Mouse (Mus musculus) heart, adult 2 months (tissue): ENCODE results near the gene Scamp5. TPM values are rescaled to one million over a fixed set of nuclear protein-coding genes. Genes with fewer than 3 reads are reported as not detected.

Source experiments
- DNase-seq, 2 experiments: peaks; one replicate each; pipeline ENCODE4 v3.0.0; 2021
- H3K27ac ChIP-seq: fragments of 200-600 bp; 2 replicates; pipeline ENCODE4 v1.8.1; 2022
- H3K27me3 ChIP-seq: fragments of 200-500 bp; 2 replicates; pipeline ENCODE4 v1.6.1; 2012; ENCODE audit warnings: mild to moderate bottlenecking, low read length, inconsistent platforms, mixed read lengths; ENCODE audit not compliant: control insufficient read depth, insufficient read depth
- H3K36me3 ChIP-seq: fragments of 200-500 bp; 2 replicates; pipeline ENCODE4 v1.6.1; 2012; ENCODE audit warnings: low read length, inconsistent platforms; ENCODE audit not compliant: control insufficient read depth, insufficient read depth
- H3K4me1 ChIP-seq: fragments of 200-500 bp; 2 replicates; pipeline ENCODE4 v1.6.1; 2011; ENCODE audit warnings: low read length; ENCODE audit not compliant: control insufficient read depth, insufficient read depth
- H3K4me3 ChIP-seq: fragments of 200-600 bp; 2 replicates; pipeline ENCODE4 v1.8.1; 2022
- H3K79me2 ChIP-seq: fragments of 200-500 bp; replicated peaks from 2 replicates; pipeline ENCODE4 v1.6.1; 2012; ENCODE audit warnings: mild to moderate bottlenecking, inconsistent platforms, low read length, moderate library complexity, mixed read lengths; ENCODE audit not compliant: control insufficient read depth, insufficient read depth
- H3K9ac ChIP-seq: fragments of 200-500 bp; 2 replicates; pipeline ENCODE4 v1.6.1; 2012; ENCODE audit warnings: low read depth, mild to moderate bottlenecking, control low read depth, inconsistent platforms, low read length, mixed read lengths
- CTCF ChIP-seq: fragments of 200-600 bp; IDR thresholded peaks from 2 replicates; pipeline ENCODE4 v1.8.1; 2022; ENCODE audit warnings: antibody characterized with exemption, mild to moderate bottlenecking, moderate library complexity
- EP300 ChIP-seq: fragments of 200-500 bp; IDR thresholded peaks from 2 replicates; pipeline ENCODE4 v1.6.1; 2011; ENCODE audit warnings: low read depth, low read length, control low read depth; ENCODE audit not compliant: insufficient read depth
- POLR2A ChIP-seq: fragments of 200-500 bp; IDR thresholded peaks from 2 replicates; pipeline ENCODE4 v1.6.1; 2011; ENCODE audit warnings: mild to moderate bottlenecking, low read depth, low read length, control low read depth; ENCODE audit not compliant: insufficient read depth
- whole genome bisulfite sequencing: fragments of 180-500 bp; shearing (Covaris S2); methylation state at CpG from one replicate; pipeline ENCODE4 v1.1.7; 2018; 5-methylcytosine and 5-hydroxymethylcytosine counted together
- intact Hi-C: fragments of 180-260 bp; cut with DNase I; formaldehyde crosslinking; loops from one replicate; pipeline ENCODE4 v1.15.1; 2025
- polyA plus RNA-seq: library from polyadenylated mRNA; depleted of rRNA; stranded (reverse); fragments of >200 nt; gene quantifications from 2 replicates; pipeline ENCODE4 v1.2.3, GENCODE M21; 2012
- total RNA-seq, 2 experiments: library from RNA; stranded (reverse); gene quantifications; 2 replicates each; pipeline ENCODE4 v1.2.3; 2021

The Scamp5 gene
- total and polyA plus RNA-seq, 3 experiments: 3.9 to 15.9 (median 4.9) TPM

DNA sequence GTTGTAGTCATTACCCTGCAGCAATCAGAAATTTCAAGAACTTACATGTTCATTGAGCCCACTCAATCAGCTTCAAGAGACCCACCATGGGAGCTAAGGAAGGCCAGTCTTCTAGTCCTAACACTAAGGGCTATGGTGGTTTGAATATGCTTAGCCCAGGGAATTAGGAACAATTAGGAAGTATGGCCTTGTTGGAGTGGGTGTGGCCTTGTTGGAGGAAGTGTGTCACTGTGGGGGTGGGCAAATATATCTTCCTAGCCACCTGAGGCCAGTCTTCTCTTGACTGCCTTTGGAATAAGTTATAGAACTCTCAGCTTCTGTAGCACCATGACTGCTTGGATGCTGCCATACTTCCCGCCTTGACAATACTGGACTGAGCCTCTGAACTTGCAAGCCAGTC lies 27.2 kb downstream of the Scamp5 start:
- H3K9ac ChIP-seq: no peak overlapping the region
- H3K27ac ChIP-seq: no peak overlapping the region
- intact Hi-C loops: loop anchor here (5.0 kb wide), 2 partner anchors 122 to 293 kb away; partner anchors contain the start of genes Neil1 and Scamp2
- H3K36me3 ChIP-seq: no peaks in the 10 kb centered on the region
- no peaks in the 10 kb centered on the region for H3K79me2 ChIP-seq
- DNase-seq: no peak
- no peak for TF ChIP-seq POLR2A
- TF ChIP-seq CTCF: no peak
- peaks cover 4% of the 10 kb centered on the region for H3K4me1 ChIP-seq
- 100% methylated on average over 1 of the region's 1 CpGs for WGBS
- H3K4me3 ChIP-seq: no peak overlapping the region
- no peaks in the 10 kb centered on the region for H3K27me3 ChIP-seq

DNA sequence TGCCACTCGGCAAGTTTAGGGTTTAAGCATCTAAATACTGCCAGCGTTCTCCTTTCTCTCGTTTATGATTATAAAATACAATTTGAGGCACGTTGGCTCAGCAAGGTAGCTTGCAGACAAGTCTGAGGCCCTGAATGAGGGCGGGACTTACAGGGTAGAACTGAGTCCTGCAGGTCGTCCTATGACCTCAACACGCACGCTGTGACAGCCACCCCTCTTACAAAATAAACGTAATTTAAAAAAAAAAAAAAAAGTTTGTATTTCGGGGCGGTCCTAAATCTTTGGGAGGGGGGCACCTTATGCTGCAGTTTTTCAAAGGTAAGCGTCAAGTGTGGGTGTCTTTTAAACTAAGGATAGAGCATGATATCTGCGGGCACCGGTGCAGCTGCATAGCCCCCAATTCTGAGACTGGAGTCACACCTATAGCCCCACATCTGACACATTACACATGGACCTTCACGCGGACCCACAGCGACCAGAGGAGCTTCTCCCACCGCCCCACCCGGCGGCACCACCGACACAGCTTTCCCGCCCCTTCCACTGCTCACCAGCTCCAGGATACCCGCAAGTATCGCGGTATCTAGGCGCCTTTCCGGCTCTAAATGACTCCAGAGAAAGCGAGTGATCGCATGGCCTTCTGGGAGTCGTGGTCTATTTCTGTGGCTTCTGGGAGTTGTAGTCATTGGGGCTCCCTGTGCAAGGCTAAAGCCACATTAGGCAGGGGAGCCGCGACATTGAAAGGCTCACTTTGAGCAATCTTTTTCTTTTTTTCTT lies 28.2 kb downstream of the Scamp5 start, which contains the start of gene Ppcdc:
Gene Ppcdc (minus strand): TSS at position 603 of the 774 bp plus-strand sequence.
- H3K9ac ChIP-seq: peak within 1 kb of the TSS; percentile 73
- intact Hi-C loops: loop anchor here (5.0 kb wide), 2 partner anchors 123 to 292 kb away; partner anchors contain the start of genes Neil1 and Scamp2
- 2% methylated on average over 32 of the region's 32 CpGs for WGBS

DNA sequence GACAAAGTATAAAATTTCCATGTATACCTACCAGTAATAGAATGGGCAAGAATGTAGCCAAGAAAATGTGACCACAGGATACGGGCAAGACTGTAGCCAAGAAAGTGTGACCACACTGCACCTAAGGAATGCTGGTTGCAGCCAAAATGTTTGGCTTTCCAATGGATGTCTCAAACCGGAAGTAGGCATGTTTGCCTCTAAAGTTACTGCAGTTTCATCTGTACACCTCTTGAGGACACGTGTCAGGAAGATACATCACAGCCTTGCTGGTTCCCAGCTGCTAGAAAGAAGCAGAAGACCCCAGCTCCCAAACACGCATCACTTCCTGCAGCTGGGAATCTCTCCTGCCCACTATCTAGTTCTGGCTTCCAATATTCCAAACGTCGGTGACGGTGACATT lies 28.8 kb downstream of the Scamp5 start:
- H3K4me1 ChIP-seq: peaks cover 4% of the 10 kb centered on the region
- no peaks in the 10 kb centered on the region for H3K27me3 ChIP-seq
- intact Hi-C loops: no loop called here
- no peaks in the 10 kb centered on the region for H3K36me3 ChIP-seq
- no peak for TF ChIP-seq POLR2A
- H3K79me2 ChIP-seq: no peaks in the 10 kb centered on the region
- peak overlapping the region; percentile 67 for H3K4me3 ChIP-seq
- no peak for DNase-seq
- H3K27ac ChIP-seq: peak overlapping the region; percentile 78; the same call in 1 of the 2 replicates
- H3K9ac ChIP-seq: no peak overlapping the region
- WGBS: 24% methylated on average over 7 of the region's 7 CpGs

More for the DNA sequence above, 28.2 kb downstream of the Scamp5 start, which contains the start of gene Ppcdc:
- no peaks in the 10 kb centered on the region for H3K36me3 ChIP-seq
- H3K27me3 ChIP-seq: no peaks in the 10 kb centered on the region
- peak; percentile 90 to 94 for DNase-seq
- H3K27ac ChIP-seq: peak within 1 kb of the TSS; percentile 78
- H3K4me3 ChIP-seq: peak within 1 kb of the TSS; percentile 67
- H3K79me2 ChIP-seq: no peaks in the 10 kb centered on the region
- TF ChIP-seq EP300: 0 out of 2 replicates have a peak, but pooled peaks have one; percentile 38
- peak; percentile 94 for TF ChIP-seq POLR2A
- TF ChIP-seq CTCF: no peak
- H3K4me1 ChIP-seq: peaks cover 4% of the 10 kb centered on the region

DNA sequence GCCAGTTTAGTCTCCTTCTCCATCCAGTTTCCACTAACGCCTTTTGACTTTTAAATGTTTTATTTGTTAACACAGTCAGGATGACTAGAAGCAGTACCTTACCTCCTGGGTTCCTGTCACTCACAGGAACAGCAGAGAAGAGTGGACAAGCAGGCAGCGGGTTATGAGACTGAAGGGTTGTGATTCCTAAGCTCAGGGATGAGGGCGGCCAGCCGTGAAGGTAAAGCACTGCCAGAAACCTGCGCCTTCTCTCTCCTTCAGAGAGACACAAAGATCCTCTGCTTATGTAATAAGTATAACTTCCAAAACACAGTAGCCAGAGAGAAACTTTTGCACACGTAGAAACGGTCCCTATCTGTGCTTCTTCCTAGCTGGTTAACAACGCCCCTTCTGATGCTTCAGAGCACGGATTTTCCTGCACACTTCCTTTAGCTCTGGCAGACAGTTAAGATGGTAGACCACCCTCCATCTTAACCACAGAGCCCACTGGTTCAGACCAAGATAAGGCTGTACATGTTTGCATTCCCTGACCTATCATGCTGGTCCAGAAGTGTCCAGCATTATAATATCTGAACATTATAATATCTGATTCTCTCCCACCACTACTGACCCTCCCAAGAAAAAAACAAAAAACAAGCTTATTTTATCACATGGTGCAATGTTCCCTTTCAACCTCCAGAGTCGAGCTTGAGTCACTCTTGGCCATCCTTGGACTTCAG lies 29.8 kb downstream of the Scamp5 start:
- TF ChIP-seq EP300 (no peak), POLR2A (no peak), CTCF (no peak)
- intact Hi-C loops: no loop called here
- no peak overlapping the region for H3K9ac ChIP-seq
- no peak overlapping the region for H3K27ac ChIP-seq
- no peaks in the 10 kb centered on the region for H3K36me3 ChIP-seq
- 78% methylated on average over 10 of the region's 10 CpGs for WGBS
- no peaks in the 10 kb centered on the region for H3K79me2 ChIP-seq
- H3K4me3 ChIP-seq: no peak overlapping the region
- no peaks in the 10 kb centered on the region for H3K27me3 ChIP-seq
- H3K4me1 ChIP-seq: peaks cover 9% of the 10 kb centered on the region
- no peak for DNase-seq

DNA sequence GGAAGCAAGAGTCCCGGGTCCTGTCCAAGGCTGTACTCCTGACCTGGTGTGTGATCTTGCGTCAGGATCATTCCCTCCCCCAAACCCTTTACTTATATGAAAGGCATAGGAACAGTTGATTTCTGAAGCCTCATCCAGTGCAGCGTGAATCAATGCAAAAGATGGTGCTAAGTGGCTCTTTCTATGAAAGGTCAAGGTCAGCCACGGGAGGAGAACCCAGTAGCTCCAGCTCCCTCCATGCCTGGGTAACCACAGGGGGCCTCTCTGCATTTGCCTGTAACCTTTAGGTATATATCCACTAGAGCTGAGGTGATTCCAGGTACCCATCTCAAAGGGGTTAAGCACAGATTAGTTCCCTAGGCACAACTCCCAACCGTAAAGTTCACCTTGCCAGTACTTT lies 31.7 kb downstream of the Scamp5 start:
- peaks cover 15% of the 10 kb centered on the region for H3K4me1 ChIP-seq
- WGBS: 90% methylated on average over 5 of the region's 5 CpGs
- no peak for DNase-seq
- no peaks in the 10 kb centered on the region for H3K79me2 ChIP-seq
- intact Hi-C loops: no loop called here
- H3K4me3 ChIP-seq: no peak overlapping the region
- TF ChIP-seq CTCF (no peak), POLR2A (no peak)
- no peaks in the 10 kb centered on the region for H3K27me3 ChIP-seq
- H3K27ac ChIP-seq: no peak overlapping the region
- H3K9ac ChIP-seq: no peak overlapping the region
- no peaks in the 10 kb centered on the region for H3K36me3 ChIP-seq
